Mouse (Mus musculus) thymus, adult 2 months (tissue): ENCODE measurements around the gene Il23r. TPM values are rescaled to one million over a fixed set of nuclear protein-coding genes. Genes with fewer than 3 reads are reported as not detected.
"Not testable (repeated sequence)": the region's sequence is repeated elsewhere in the genome, so short reads cannot be mapped to it uniquely, and the experiment has no call there.

Source experiments
- DNase-seq: peaks from one replicate; pipeline ENCODE4 v3.0.0; 2021
- H3K27ac ChIP-seq: fragments of 200-500 bp; 2 replicates; pipeline ENCODE4 v1.5.1; 2012; ENCODE audit warnings: low read length, control low read depth; ENCODE audit not compliant: control insufficient read depth, insufficient read depth
- H3K27me3 ChIP-seq: fragments of 200-500 bp; 2 replicates; pipeline ENCODE4 v1.6.1; 2012; ENCODE audit warnings: mild to moderate bottlenecking, low read length, moderate library complexity, mixed read lengths; ENCODE audit not compliant: control insufficient read depth, insufficient read depth
- H3K36me3 ChIP-seq: fragments of 200-500 bp; 2 replicates; pipeline ENCODE4 v1.6.1; 2012; ENCODE audit warnings: mild to moderate bottlenecking, low read length, moderate library complexity; ENCODE audit not compliant: control insufficient read depth, insufficient read depth
- H3K4me1 ChIP-seq: fragments of 200-500 bp; replicated peaks from 2 replicates; pipeline ENCODE4 v1.6.1; 2012; ENCODE audit warnings: low read length; ENCODE audit not compliant: control insufficient read depth, insufficient read depth
- H3K4me3 ChIP-seq: fragments of 200-500 bp; 2 replicates; pipeline ENCODE4 v1.5.1; 2012; ENCODE audit warnings: mild to moderate bottlenecking, low read length, control low read depth, moderate library complexity; ENCODE audit not compliant: control insufficient read depth, insufficient read depth
- CTCF ChIP-seq: fragments of 200-500 bp; IDR thresholded peaks from 2 replicates; pipeline ENCODE4 v1.5.1; 2012; ENCODE audit warnings: mild to moderate bottlenecking, control low read depth, low read length, moderate library complexity, borderline replicate concordance; ENCODE audit not compliant: control insufficient read depth, poor library complexity, insufficient read depth; ENCODE audit errors: extremely low read depth
- POLR2A ChIP-seq: fragments of 200-500 bp; IDR thresholded peaks from 2 replicates; pipeline ENCODE4 v1.6.1; 2012; ENCODE audit warnings: mild to moderate bottlenecking, low read length, control low read depth, moderate library complexity; ENCODE audit not compliant: control insufficient read depth, poor library complexity, insufficient read depth; ENCODE audit errors: extremely low read depth
- WGBS: fragments of 180-500 bp; shearing (Covaris S2); methylation state at CpG from one replicate; pipeline ENCODE4 v1.1.7; 2018; 5-methylcytosine and 5-hydroxymethylcytosine counted together
- polyA plus RNA-seq: library from polyadenylated mRNA; depleted of rRNA; stranded (reverse); fragments of >200 nt; gene quantifications from 2 replicates; pipeline ENCODE4 v1.2.3, GENCODE M21; 2012

Gene Il23r
- polyA plus RNA-seq, 1 experiment = 0.23 TPM

DNA sequence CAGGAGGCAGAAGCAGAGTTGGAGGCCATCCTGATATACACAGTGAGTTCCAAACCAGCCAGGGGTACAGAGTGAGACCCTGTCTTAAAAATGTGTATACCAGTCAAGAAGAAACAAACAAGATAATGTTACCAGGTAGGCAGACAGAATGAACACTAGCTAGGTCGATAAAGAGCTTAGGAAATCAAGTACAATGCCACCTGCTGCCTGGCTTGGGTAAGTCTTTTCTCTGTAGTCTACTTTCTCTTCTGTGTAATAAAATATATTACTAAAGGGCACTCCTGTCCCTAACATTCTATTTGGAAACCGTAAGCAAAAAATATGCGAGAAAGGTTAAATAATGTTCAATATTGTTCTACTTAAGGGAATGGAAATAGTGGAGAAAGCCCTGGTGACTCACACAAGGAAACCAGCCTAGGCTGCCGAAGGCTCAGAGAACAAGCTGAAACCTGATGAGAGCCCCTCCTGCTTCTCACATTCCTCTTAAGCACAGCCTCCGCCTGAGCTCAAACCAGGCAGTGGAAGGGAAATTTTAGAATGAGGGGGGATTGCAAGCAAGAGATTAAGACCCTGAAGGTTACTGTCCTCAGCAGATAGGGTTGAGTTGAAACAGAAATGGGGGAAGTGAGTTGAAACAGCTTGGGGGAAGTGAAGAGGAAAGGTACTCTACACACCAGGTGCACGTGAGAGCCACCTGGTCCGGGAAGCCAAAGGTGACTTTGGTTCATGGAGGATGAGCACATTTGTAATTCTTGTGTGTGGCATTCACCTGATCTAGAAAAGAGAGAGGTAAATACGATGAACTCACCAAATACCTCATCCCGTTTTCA is 39.6 kb upstream of the Il23r start:
- peak; percentile 39 for DNase-seq
- H3K36me3 ChIP-seq = no peaks in the 10 kb centered on the region
- no peak overlapping the region for H3K4me3 ChIP-seq
- WGBS = 44% methylated on average over 9 of the region's 9 CpGs
- H3K27me3 ChIP-seq = peaks cover 12% of the 10 kb centered on the region; the same call in 1 of the 2 replicates
- TF ChIP-seq POLR2A (no peak), CTCF (no peak)
- peaks cover 34% of the 10 kb centered on the region for H3K4me1 ChIP-seq
- H3K27ac ChIP-seq = no peak overlapping the region

- Histone ChIP-seq H3K27ac (no peak overlapping the region), H3K4me3 (no peak overlapping the region), H3K27me3 (no peaks in the 10 kb centered on the region), H3K4me1 (peaks cover 2% of the 10 kb centered on the region), H3K36me3 (no peaks in the 10 kb centered on the region)
- 94% methylated on average over 5 of the region's 5 CpGs for WGBS
- DNase-seq = no peak
- no peak for TF ChIP-seq POLR2A
- no peak for TF ChIP-seq CTCF
Observed at GRCm38 (mm10) chr6:67526356-67526755, 34.7 kb upstream of the Il23r start.

GRCm38 (mm10) chr6:67510752-67511151 is 19.1 kb upstream of the Il23r start:
- H3K4me1 ChIP-seq = no peaks in the 10 kb centered on the region
- H3K4me3 ChIP-seq = no peak overlapping the region
- TF ChIP-seq CTCF = no peak
- no peaks in the 10 kb centered on the region for H3K27me3 ChIP-seq
- no peak overlapping the region for H3K27ac ChIP-seq
- no peaks in the 10 kb centered on the region for H3K36me3 ChIP-seq
- peak; percentile 67 for DNase-seq

DNA sequence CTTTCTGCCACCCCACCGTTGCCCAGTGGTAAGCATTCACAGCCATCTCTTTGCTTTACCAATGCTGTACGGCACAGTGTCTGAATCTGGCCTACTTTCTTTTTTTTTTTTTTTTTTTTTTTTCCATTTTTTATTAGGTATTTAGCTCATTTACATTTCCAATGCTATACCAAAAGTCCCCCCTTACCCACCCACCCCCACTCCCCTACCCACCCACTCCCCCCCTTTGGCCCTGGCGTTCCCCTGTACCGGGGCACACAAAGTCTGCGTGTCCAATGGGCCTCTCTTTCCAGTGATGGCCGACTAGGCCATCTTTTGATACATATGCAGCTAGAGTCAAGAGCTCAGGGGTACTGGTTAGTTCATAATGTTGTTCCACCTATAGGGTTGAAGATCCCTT is 10.3 kb upstream of the Il23r start:
- H3K27ac ChIP-seq = not testable (repeated sequence)

DNA sequence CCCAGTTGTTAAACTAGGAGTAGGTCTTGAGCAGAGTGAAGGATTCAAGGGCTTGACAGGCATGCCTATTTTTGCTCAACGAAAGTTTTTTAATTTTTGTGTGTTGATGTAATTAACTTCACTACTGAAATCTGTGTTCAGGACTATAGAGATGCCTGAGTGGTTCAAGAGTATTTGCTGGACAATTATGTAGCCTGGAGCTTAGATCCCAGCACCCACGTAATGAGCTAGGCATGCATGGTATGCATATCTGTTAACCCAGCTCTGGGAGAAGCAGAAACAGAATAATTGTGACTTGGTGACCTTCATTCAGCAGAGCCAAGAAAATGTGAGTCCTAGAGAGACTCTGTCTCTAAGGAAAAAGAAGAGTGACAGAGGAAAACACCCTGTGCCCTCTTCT is 10.6 kb downstream of the Il23r start:
- WGBS = 90% methylated on average over 2 of the region's 2 CpGs
- DNase-seq = no peak
- Histone ChIP-seq H3K4me1 (peaks cover 12% of the 10 kb centered on the region), H3K27me3 (no peaks in the 10 kb centered on the region), H3K4me3 (no peak overlapping the region), H3K27ac (no peak overlapping the region), H3K36me3 (no peaks in the 10 kb centered on the region)
- no peak for TF ChIP-seq CTCF
- no peak for TF ChIP-seq POLR2A

More for the DNA sequence above, 10.3 kb upstream of the Il23r start:
- not testable (repeated sequence) for H3K4me1 ChIP-seq, H3K4me3 ChIP-seq, H3K27me3 ChIP-seq, DNase-seq, H3K36me3 ChIP-seq
- WGBS = 96% methylated on average over 2 of the region's 6 CpGs

DNA sequence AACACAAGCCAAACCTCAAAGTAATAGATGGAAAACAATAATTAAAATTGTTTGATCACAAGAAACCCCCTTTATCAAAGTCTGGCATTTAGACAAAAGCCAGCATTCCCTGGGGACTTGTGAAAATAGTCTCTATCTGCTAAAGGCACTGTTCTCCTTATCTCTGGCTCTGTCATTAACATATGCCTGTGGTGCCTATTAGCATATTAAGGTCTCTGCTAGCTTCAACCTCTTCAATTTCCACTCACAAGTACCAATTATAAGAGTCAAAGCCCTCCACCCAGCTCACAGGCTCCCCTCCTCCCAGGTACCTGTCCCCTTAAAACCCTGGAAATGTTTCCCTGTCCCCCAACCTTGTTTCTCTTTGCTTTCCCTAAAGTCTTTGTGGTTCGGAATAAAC is 20.4 kb downstream of the Il23r start:
- H3K27ac ChIP-seq = no peak overlapping the region
- no peak overlapping the region for H3K4me3 ChIP-seq
- no peaks in the 10 kb centered on the region for H3K36me3 ChIP-seq
- no peak for TF ChIP-seq POLR2A
- no peak for TF ChIP-seq CTCF
- no peak for DNase-seq
- WGBS = 65% methylated on average over 1 of the region's 1 CpGs
- peaks cover 2% of the 10 kb centered on the region for H3K4me1 ChIP-seq
- H3K27me3 ChIP-seq = no peaks in the 10 kb centered on the region

- no peak overlapping the region for H3K4me3 ChIP-seq
- no peaks in the 10 kb centered on the region for H3K36me3 ChIP-seq
- no peak overlapping the region for H3K27ac ChIP-seq
- WGBS = 100% methylated on average over 1 of the region's 1 CpGs
- TF ChIP-seq CTCF = no peak
- TF ChIP-seq POLR2A = no peak
- no peaks in the 10 kb centered on the region for H3K4me1 ChIP-seq
- 0 out of 2 replicates have a peak, but pooled peaks cover 2% of the 10 kb centered on the region for H3K27me3 ChIP-seq
- DNase-seq = no peak
Observed at GRCm38 (mm10) chr6:67459424-67459823, 32.2 kb downstream of the Il23r start.
